In genomic region chr10:12803939-12804338, GRCm38 (mm10) we compare ENCODE assay signal across 30 mouse cellular contexts.
DNase-seq lines count a peak whose midpoint lies in the region; ATAC-seq and TF ChIP-seq lines count a peak whose summit lies in the region.
"Had no signal": no experiment of that assay in that cellular context is flagged by ENCODE, and none has a peak within 500 bp of the region (broad histone marks: within the 10 kb centered on the region; RNA-seq: fewer than 3 reads in every experiment).

No protein-coding gene starts in this region.

- H3K4me1 ChIP-seq in embryonic facial prominence, embryonic 14.5 days (ENCODE audit: control insufficient read depth, insufficient read depth, low read length), result 0 out of 2 replicates have a peak, but pooled peaks cover 8% of the 10 kb centered on the region
- peaks cover 31% of the 10 kb centered on the region for H3K4me1 ChIP-seq in embryonic facial prominence, embryonic 10.5 days
- H3K4me1 ChIP-seq in limb, embryonic 14.5 days (ENCODE audit: control insufficient read depth, insufficient read depth, low read length), result peaks cover 13% of the 10 kb centered on the region
- H3K4me1 ChIP-seq in limb, embryonic 10.5 days, result peaks cover 19% of the 10 kb centered on the region
- H3K4me1 ChIP-seq in embryonic fibroblast, embryonic 13.5 days (ENCODE audit: control insufficient read depth, insufficient read depth, low read length), result peaks cover 17% of the 10 kb centered on the region
- H3K4me1 ChIP-seq: forebrain, embryonic 15.5 days had no signal

- DNase-seq in embryonic facial prominence, embryonic 14.5 days (ENCODE audit: low spot score), result peak; percentile 16
- no peak for DNase-seq in embryonic facial prominence, embryonic 10.5 days (ENCODE audit: low spot score)
- peak; percentile 26 for DNase-seq in limb, embryonic 14.5 days (ENCODE audit: low spot score)
- no peak for DNase-seq in limb, embryonic 10.5 days (ENCODE audit: low spot score)
- no peak for DNase-seq in kidney, adult 9 months
- no peak for DNase-seq in embryo, embryonic 9.5 days (ENCODE audit: extremely low spot score)
- DNase-seq: adrenal gland, adult 8-10 months; adrenal gland, postnatal 25 days; B cell, adult 2 months; cerebellum, adult 18-20 months; cerebellum, adult 9-11 months; cerebellum, postnatal 25 days; gastrocnemius, postnatal 14 days; heart, adult 11 months; heart, postnatal 14 days; heart, postnatal 4 days had no signal

- no peak for TF ChIP-seq POLR2A in limb, embryonic 14.5 days (IDR thresholded peaks at IDR 0.05; ENCODE audit: borderline replicate concordance, extremely low read depth, insufficient read depth, insufficient read length)
- no peak for TF ChIP-seq POLR2A in embryonic fibroblast, embryonic 13.5 days (IDR thresholded peaks at IDR 0.05; ENCODE audit: low read depth, low read length)

- H3K9ac ChIP-seq in embryonic facial prominence, embryonic 14.5 days (ENCODE audit: low read depth, low read length), result no peak overlapping the region
- H3K9ac ChIP-seq in limb, embryonic 14.5 days (ENCODE audit: low read depth, low read length, severe bottlenecking), result no peak overlapping the region
- H3K9ac ChIP-seq: embryonic facial prominence, embryonic 15.5 days; forebrain, embryonic 12.5 days; forebrain, embryonic 15.5 days; heart, embryonic 12.5 days; heart, embryonic 15.5 days; hindbrain, embryonic 14.5 days had no signal

- no peak overlapping the region for H3K4me3 ChIP-seq in embryonic facial prominence, embryonic 14.5 days (ENCODE audit: low read depth, low read length)
- no peak overlapping the region for H3K4me3 ChIP-seq in embryonic facial prominence, embryonic 10.5 days
- no peak overlapping the region for H3K4me3 ChIP-seq in limb, embryonic 14.5 days (replicated peaks; ENCODE audit: low read length)
- H3K4me3 ChIP-seq in limb, embryonic 10.5 days, result no peak overlapping the region
- H3K4me3 ChIP-seq in embryonic fibroblast, embryonic 13.5 days (ENCODE audit: insufficient read depth, low read length), result no peak overlapping the region
- H3K4me3 ChIP-seq: embryonic facial prominence, embryonic 15.5 days; erythroblast, embryonic 14.5 days; forebrain, embryonic 12.5 days; forebrain, embryonic 15.5 days; heart, embryonic 12.5 days; heart, embryonic 15.5 days had no signal

- 55% methylated on average over 1 of the region's 1 CpGs for WGBS in embryonic facial prominence, embryonic 14.5 days
- WGBS in embryonic facial prominence, embryonic 10.5 days, result 87% methylated on average over 1 of the region's 1 CpGs
- 37% methylated on average over 1 of the region's 1 CpGs for WGBS in limb, embryonic 14.5 days
- 86% methylated on average over 1 of the region's 1 CpGs for WGBS in limb, embryonic 10.5 days

- no peak overlapping the region for H3K27ac ChIP-seq in embryonic facial prominence, embryonic 14.5 days (replicated peaks; ENCODE audit: low read depth, low read length)
- no peak overlapping the region for H3K27ac ChIP-seq in embryonic facial prominence, embryonic 10.5 days (replicated peaks)
- no peak overlapping the region for H3K27ac ChIP-seq in limb, embryonic 14.5 days (replicated peaks; ENCODE audit: low read depth, low read length)
- no peak overlapping the region for H3K27ac ChIP-seq in limb, embryonic 10.5 days
- H3K27ac ChIP-seq in embryonic fibroblast, embryonic 13.5 days (ENCODE audit: insufficient read depth, low read length), result peak overlapping the region; percentile 82
- H3K27ac ChIP-seq: embryonic facial prominence, embryonic 15.5 days; forebrain, embryonic 12.5 days; forebrain, embryonic 15.5 days; heart, embryonic 15.5 days; hindbrain, embryonic 14.5 days; hindbrain, postnatal 0 days had no signal

- H3K4me2 ChIP-seq in embryonic facial prominence, embryonic 14.5 days (ENCODE audit: low read depth, low read length), result no peak overlapping the region
- no peak overlapping the region for H3K4me2 ChIP-seq in limb, embryonic 14.5 days (replicated peaks; ENCODE audit: low read depth, low read length, severe bottlenecking)
- H3K4me2 ChIP-seq: embryonic facial prominence, embryonic 15.5 days; forebrain, embryonic 12.5 days; forebrain, embryonic 15.5 days; heart, embryonic 12.5 days; heart, embryonic 15.5 days; hindbrain, embryonic 14.5 days had no signal

- no peak for TF ChIP-seq CTCF in embryonic fibroblast, embryonic 13.5 days (IDR thresholded peaks at IDR 0.05; ENCODE audit: borderline replicate concordance, insufficient read depth, low read length)

- no peaks in the 10 kb centered on the region for H3K36me3 ChIP-seq in embryonic facial prominence, embryonic 14.5 days (ENCODE audit: control insufficient read depth, insufficient read depth, low read length)
- H3K36me3 ChIP-seq in embryonic facial prominence, embryonic 10.5 days (replicated peaks), result no peaks in the 10 kb centered on the region
- H3K36me3 ChIP-seq in limb, embryonic 14.5 days (ENCODE audit: control insufficient read depth, insufficient read depth, low read length), result no peaks in the 10 kb centered on the region
- H3K36me3 ChIP-seq in limb, embryonic 10.5 days, result no peaks in the 10 kb centered on the region
- H3K36me3 ChIP-seq: embryonic facial prominence, embryonic 15.5 days; forebrain, embryonic 12.5 days; forebrain, embryonic 15.5 days; heart, embryonic 12.5 days; heart, embryonic 15.5 days had no signal

- no peaks in the 10 kb centered on the region for H3K27me3 ChIP-seq in embryonic facial prominence, embryonic 14.5 days (replicated peaks; ENCODE audit: control insufficient read depth, insufficient read depth, low read length)
- no peaks in the 10 kb centered on the region for H3K27me3 ChIP-seq in embryonic facial prominence, embryonic 10.5 days (replicated peaks; ENCODE audit: low read depth, poor library complexity, severe bottlenecking)
- no peaks in the 10 kb centered on the region for H3K27me3 ChIP-seq in limb, embryonic 14.5 days (ENCODE audit: control insufficient read depth, insufficient read depth, low read length)
- no peaks in the 10 kb centered on the region for H3K27me3 ChIP-seq in limb, embryonic 10.5 days (ENCODE audit: low read depth, poor library complexity, severe bottlenecking)
- H3K27me3 ChIP-seq: CH12.LX; embryonic facial prominence, embryonic 15.5 days; forebrain, embryonic 12.5 days; forebrain, embryonic 15.5 days; heart, embryonic 12.5 days; heart, embryonic 15.5 days had no signal

- H3K9me3 ChIP-seq in embryonic facial prominence, embryonic 14.5 days (ENCODE audit: control insufficient read depth, low read length), result no peaks in the 10 kb centered on the region
- H3K9me3 ChIP-seq in embryonic facial prominence, embryonic 10.5 days, result no peaks in the 10 kb centered on the region
- no peaks in the 10 kb centered on the region for H3K9me3 ChIP-seq in limb, embryonic 14.5 days (ENCODE audit: control insufficient read depth, low read length)
- H3K9me3 ChIP-seq in limb, embryonic 10.5 days (replicated peaks), result no peaks in the 10 kb centered on the region
- H3K9me3 ChIP-seq: embryonic facial prominence, embryonic 15.5 days; forebrain, embryonic 12.5 days; forebrain, embryonic 15.5 days; G1E; heart, embryonic 12.5 days; heart, embryonic 15.5 days had no signal

- no peak for ATAC-seq in embryonic facial prominence, embryonic 14.5 days (ENCODE audit: low read depth)
- ATAC-seq in limb, embryonic 14.5 days (ENCODE audit: low FRiP score, low read depth), result no peak
- ATAC-seq: activated CD4-positive, CD25-positive, alpha-beta regulatory T cell, adult 4 months; forebrain, embryonic 15.5 days; hindbrain, postnatal 0 days; inflammation-experienced regulatory T-cells, adult 6 months; intestine, embryonic 16.5 days had no signal

Comparison
In these comparisons a context has a peak if more than half of its experiments do, and no peak if none do; other contexts are left out.
1. DNase-seq: peak in embryonic facial prominence, embryonic 14.5 days (single experiment) and limb, embryonic 14.5 days (single experiment); none in embryonic facial prominence, embryonic 10.5 days (single experiment), limb, embryonic 10.5 days (single experiment), kidney, adult 9 months (single experiment) and embryo, embryonic 9.5 days (single experiment).